ENCODE assay signal across 9 mouse cellular contexts in genomic region chr13:29982400-29982799, GRCm38 (mm10). TPM values are rescaled to one million over a fixed set of nuclear protein-coding genes. Genes with fewer than 3 reads are reported as not detected.
DNase-seq lines count a peak whose midpoint lies in the region; ATAC-seq and TF ChIP-seq lines count a peak whose summit lies in the region.
"Had no signal": no experiment of that assay in that cellular context is flagged by ENCODE, and none has a peak within 500 bp of the region (broad histone marks: within the 10 kb centered on the region; RNA-seq: fewer than 3 reads in every experiment).

No protein-coding gene starts in this region.

- no peak for DNase-seq in hindbrain, embryonic 10.5 days (ENCODE audit: low spot score)
- no peak for DNase-seq in midbrain, embryonic 10.5 days (ENCODE audit: low spot score)
- DNase-seq in spleen, adult 18-20 months, result no peak
- DNase-seq: adrenal gland, adult 8-10 months had no signal

- no peak overlapping the region for H3K4me2 ChIP-seq in hindbrain, embryonic 13.5 days
- no peak overlapping the region for H3K4me2 ChIP-seq in midbrain, embryonic 13.5 days (replicated peaks)
- peak overlapping the region; percentile 4; the same call in 1 of the 2 replicates for H3K4me2 ChIP-seq in intestine, postnatal 0 days (replicated peaks; ENCODE audit: low read depth)
- H3K4me2 ChIP-seq in myocyte (ENCODE audit: low read depth), result peak overlapping the region; percentile 19

- no peak for ATAC-seq in hindbrain, embryonic 13.5 days (ENCODE audit: low FRiP score)
- no peak for ATAC-seq in midbrain, embryonic 13.5 days
- ATAC-seq in intestine, postnatal 0 days, result no peak

- H3K79me2 ChIP-seq in myocyte (ENCODE audit: control insufficient read depth, insufficient read depth), result peaks cover 65% of the 10 kb centered on the region

- peaks cover 35% of the 10 kb centered on the region for H3K36me3 ChIP-seq in hindbrain, embryonic 10.5 days
- peaks cover 6% of the 10 kb centered on the region; the same call in 1 of the 2 replicates for H3K36me3 ChIP-seq in hindbrain, embryonic 13.5 days
- H3K36me3 ChIP-seq in midbrain, embryonic 10.5 days, result peaks cover 45% of the 10 kb centered on the region
- no peaks in the 10 kb centered on the region; the same call in 1 of the 2 replicates for H3K36me3 ChIP-seq in midbrain, embryonic 13.5 days
- 0 out of 2 replicates have a peak, but pooled peaks cover under 1% of the 10 kb centered on the region for H3K36me3 ChIP-seq in intestine, postnatal 0 days (ENCODE audit: control insufficient read depth, insufficient read depth)
- peaks cover 3% of the 10 kb centered on the region for H3K36me3 ChIP-seq in myocyte (ENCODE audit: control insufficient read depth, insufficient read depth)

- no peaks in the 10 kb centered on the region for H3K27me3 ChIP-seq in hindbrain, embryonic 10.5 days (ENCODE audit: insufficient read depth, poor library complexity, severe bottlenecking)
- H3K27me3 ChIP-seq in hindbrain, embryonic 13.5 days, result no peaks in the 10 kb centered on the region
- H3K27me3 ChIP-seq in midbrain, embryonic 10.5 days (ENCODE audit: low read depth, poor library complexity, severe bottlenecking), result no peaks in the 10 kb centered on the region
- no peaks in the 10 kb centered on the region for H3K27me3 ChIP-seq in midbrain, embryonic 13.5 days
- no peaks in the 10 kb centered on the region for H3K27me3 ChIP-seq in intestine, postnatal 0 days (replicated peaks; ENCODE audit: control insufficient read depth, insufficient read depth, low read length)
- no peaks in the 10 kb centered on the region for H3K27me3 ChIP-seq in myocyte (ENCODE audit: control insufficient read depth, insufficient read depth, insufficient read length)
- H3K27me3 ChIP-seq: CH12.LX had no signal

- H3K4me1 ChIP-seq in hindbrain, embryonic 10.5 days (replicated peaks), result peaks cover 40% of the 10 kb centered on the region
- peaks cover 34% of the 10 kb centered on the region for H3K4me1 ChIP-seq in hindbrain, embryonic 13.5 days (replicated peaks)
- H3K4me1 ChIP-seq in midbrain, embryonic 10.5 days, result peaks cover 38% of the 10 kb centered on the region
- H3K4me1 ChIP-seq in midbrain, embryonic 13.5 days (replicated peaks), result peaks cover 24% of the 10 kb centered on the region
- H3K4me1 ChIP-seq in intestine, postnatal 0 days (replicated peaks; ENCODE audit: control insufficient read depth, insufficient read depth, low read length), result no peaks in the 10 kb centered on the region

- H3ac ChIP-seq in myocyte (ENCODE audit: control insufficient read depth, insufficient read length), result no peak overlapping the region

- 81% methylated on average over 3 of the region's 3 CpGs for WGBS in hindbrain, embryonic 10.5 days
- 82% methylated on average over 3 of the region's 3 CpGs for WGBS in hindbrain, embryonic 13.5 days
- 87% methylated on average over 3 of the region's 3 CpGs for WGBS in midbrain, embryonic 10.5 days
- WGBS in midbrain, embryonic 13.5 days, result 78% methylated on average over 3 of the region's 3 CpGs
- 34% methylated on average over 3 of the region's 3 CpGs for WGBS in intestine, postnatal 0 days

- no peak for TF ChIP-seq POLR2A in myocyte (IDR thresholded peaks at IDR 0.05; ENCODE audit: insufficient read length, low read depth)

- H3K4me3 ChIP-seq in hindbrain, embryonic 10.5 days, result peak overlapping the region; percentile 99; the same call in 1 of the 2 replicates
- no peak overlapping the region for H3K4me3 ChIP-seq in hindbrain, embryonic 13.5 days
- peak overlapping the region; percentile 98 for H3K4me3 ChIP-seq in midbrain, embryonic 10.5 days
- no peak overlapping the region for H3K4me3 ChIP-seq in midbrain, embryonic 13.5 days (replicated peaks)
- no peak overlapping the region for H3K4me3 ChIP-seq in intestine, postnatal 0 days (ENCODE audit: low read depth, low read length)
- no peak overlapping the region for H3K4me3 ChIP-seq in myocyte

- TF ChIP-seq CTCF in intestine, postnatal 0 days (IDR thresholded peaks at IDR 0.05; ENCODE audit: low read depth), result no peak

- H3K27ac ChIP-seq in hindbrain, embryonic 10.5 days, result no peak overlapping the region
- no peak overlapping the region for H3K27ac ChIP-seq in hindbrain, embryonic 13.5 days
- no peak overlapping the region for H3K27ac ChIP-seq in midbrain, embryonic 10.5 days (replicated peaks)
- no peak overlapping the region for H3K27ac ChIP-seq in midbrain, embryonic 13.5 days
- H3K27ac ChIP-seq in intestine, postnatal 0 days (ENCODE audit: low read depth, low read length), result no peak overlapping the region

- no peaks in the 10 kb centered on the region for H3K9me3 ChIP-seq in hindbrain, embryonic 10.5 days
- H3K9me3 ChIP-seq in hindbrain, embryonic 13.5 days, result no peaks in the 10 kb centered on the region
- no peaks in the 10 kb centered on the region for H3K9me3 ChIP-seq in midbrain, embryonic 10.5 days (replicated peaks)
- H3K9me3 ChIP-seq in midbrain, embryonic 13.5 days, result no peaks in the 10 kb centered on the region
- no peaks in the 10 kb centered on the region for H3K9me3 ChIP-seq in intestine, postnatal 0 days (ENCODE audit: control insufficient read depth)

- no peak overlapping the region for H3K9ac ChIP-seq in hindbrain, embryonic 13.5 days
- H3K9ac ChIP-seq in midbrain, embryonic 13.5 days (replicated peaks), result no peak overlapping the region
- H3K9ac ChIP-seq in intestine, postnatal 0 days (ENCODE audit: low read depth, low read length), result no peak overlapping the region

TF ChIP-seq in myocyte, 11 proteins besides CTCF, POLR2A, EP300 and RAD21:
- no peak for TF ChIP-seq MYOG (IDR thresholded peaks at IDR 0.05; ENCODE audit: control insufficient read depth in 1 of 3, insufficient read depth in 1 of 3, insufficient read length in 2 of 3, low read depth in 2 of 3)
- TF ChIP-seq MAX (IDR thresholded peaks at IDR 0.05; ENCODE audit: low read depth), result no peak
- TF ChIP-seq REST (IDR thresholded peaks at IDR 0.05; ENCODE audit: insufficient read depth, insufficient read length), result no peak
- no peak for TF ChIP-seq TCF3 (IDR thresholded peaks at IDR 0.05; ENCODE audit: insufficient read length, low read depth)
- no peak for TF ChIP-seq SRF (IDR thresholded peaks at IDR 0.05; ENCODE audit: control insufficient read depth, insufficient read length, low read depth)

RNA-seq across cellular contexts. Expression of gene E2f3, which starts 3.5 kb away (rescaled TPM):
- 15.6 and 18.8 TPM in 2 replicates for polyA plus RNA-seq in hindbrain, embryonic 10.5 days (2016; fragmentation: Nextera tagmentation; extraction: Ambion mirVana)
- polyA plus RNA-seq in hindbrain, embryonic 13.5 days (2015; fragmentation: Nextera tagmentation; extraction: Ambion mirVana), result 4.9 and 5.3 TPM in 2 replicates
- polyA plus RNA-seq in midbrain, embryonic 10.5 days (2016; fragmentation: Nextera tagmentation; extraction: Ambion mirVana), result 18.4 and 20.4 TPM in 2 replicates
- polyA plus RNA-seq in midbrain, embryonic 13.5 days (2015; fragmentation: Nextera tagmentation; extraction: Ambion mirVana), result 7.0 and 7.6 TPM in 2 replicates
- polyA plus RNA-seq in intestine, postnatal 0 days (2015; fragmentation: Nextera tagmentation; extraction: Ambion mirVana), result 4.2 and 4.4 TPM in 2 replicates
- 5.6 TPM for polyA plus RNA-seq in myocyte (2012; fragmentation: generic; extraction: Trizol)

Comparison
In these comparisons a context has a peak if more than half of its experiments do, and no peak if none do; other contexts are left out.
1. H3K4me3 ChIP-seq: peak in hindbrain, embryonic 10.5 days (single experiment) and midbrain, embryonic 10.5 days (single experiment); none in hindbrain, embryonic 13.5 days (single experiment), midbrain, embryonic 13.5 days (single experiment), intestine, postnatal 0 days (single experiment) and myocyte (single experiment).
2. H3K4me2 ChIP-seq: peak in intestine, postnatal 0 days (single experiment) and myocyte (single experiment); none in hindbrain, embryonic 13.5 days (single experiment) and midbrain, embryonic 13.5 days (single experiment).